Mouse (Mus musculus): Measurements from ENCODE around the gene Crim1. TPM values are rescaled to one million over a fixed set of nuclear protein-coding genes. Genes with fewer than 3 reads are reported as not detected.

Gene Crim1
- polyA plus RNA-seq, 1 experiment from 2014 or later: 7.3 TPM

DNA sequence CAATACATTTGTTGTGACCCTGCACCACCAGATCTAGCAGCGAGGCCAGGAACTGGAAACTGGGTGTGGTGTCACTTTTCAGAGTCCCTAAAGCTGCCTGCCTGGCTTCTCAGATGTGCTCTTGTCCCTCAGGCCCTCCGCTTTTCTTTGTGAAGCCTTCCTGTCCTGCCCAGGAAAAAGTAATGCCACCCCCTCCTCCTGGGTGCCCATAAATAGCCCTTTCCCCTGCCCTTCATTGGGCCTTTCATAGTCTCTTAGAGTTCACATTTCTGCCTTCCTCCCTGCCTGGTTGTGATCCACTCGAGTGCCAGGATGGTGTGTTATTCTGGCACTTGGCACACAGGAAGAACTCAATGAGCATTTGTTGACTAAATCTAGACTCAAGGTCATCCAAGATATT, 16.5 kb downstream of the Crim1 start:
- Histone ChIP-seq H3K27ac (replicated peaks) (no peak overlapping the region), H3K4me2 (replicated peaks) (no peak overlapping the region), H3K9ac (replicated peaks) (no peak overlapping the region), H3K27me3 (no peaks in the 10 kb centered on the region), H3K9me3 (no peaks in the 10 kb centered on the region), H3K4me3 (no peak overlapping the region), H3K36me3 (no peaks in the 10 kb centered on the region), H3K4me1 (peaks cover 10% of the 10 kb centered on the region; the same call in 1 of the 2 replicates)
- no peak for ATAC-seq (replicated peaks)
- WGBS: 76% methylated on average over 3 of the region's 3 CpGs

GRCm38 (mm10) chr17:78217406-78217805, 17.4 kb downstream of the Crim1 start:
- H3K4me1 ChIP-seq: peaks cover 10% of the 10 kb centered on the region; the same call in 1 of the 2 replicates
- no peak overlapping the region for H3K4me2 ChIP-seq (replicated peaks)
- H3K27me3 ChIP-seq: no peaks in the 10 kb centered on the region
- H3K9me3 ChIP-seq: no peaks in the 10 kb centered on the region
- H3K4me3 ChIP-seq: no peak overlapping the region
- no peak for ATAC-seq (replicated peaks)
- H3K9ac ChIP-seq (replicated peaks): no peak overlapping the region
- no peak overlapping the region for H3K27ac ChIP-seq (replicated peaks)
- 67% methylated on average over 6 of the region's 6 CpGs for WGBS
- H3K36me3 ChIP-seq: no peaks in the 10 kb centered on the region

GRCm38 (mm10) chr17:78218506-78219232, 18.6 kb downstream of the Crim1 start:
- H3K4me2 ChIP-seq (replicated peaks): no peak overlapping the region
- no peak overlapping the region for H3K9ac ChIP-seq (replicated peaks)
- H3K4me3 ChIP-seq: no peak overlapping the region
- H3K27me3 ChIP-seq: no peaks in the 10 kb centered on the region
- no peak overlapping the region for H3K27ac ChIP-seq (replicated peaks)
- H3K4me1 ChIP-seq: 0 out of 2 replicates have a peak, but pooled peaks cover 3% of the 10 kb centered on the region
- WGBS: 96% methylated on average over 10 of the region's 10 CpGs
- no peak for ATAC-seq (replicated peaks)
- no peaks in the 10 kb centered on the region for H3K36me3 ChIP-seq
- no peaks in the 10 kb centered on the region for H3K9me3 ChIP-seq

GRCm38 (mm10) chr17:78221007-78221642, 21.1 kb downstream of the Crim1 start:
- H3K9ac ChIP-seq (replicated peaks): no peak overlapping the region
- ATAC-seq (replicated peaks): no peak; the same call in 1 of the 2 replicates
- no peaks in the 10 kb centered on the region for H3K27me3 ChIP-seq
- no peaks in the 10 kb centered on the region for H3K36me3 ChIP-seq
- WGBS: 73% methylated on average over 8 of the region's 8 CpGs
- H3K4me1 ChIP-seq: peaks cover 9% of the 10 kb centered on the region
- no peaks in the 10 kb centered on the region for H3K9me3 ChIP-seq
- no peak overlapping the region for H3K4me2 ChIP-seq (replicated peaks)
- H3K4me3 ChIP-seq: no peak overlapping the region
- no peak overlapping the region for H3K27ac ChIP-seq (replicated peaks)

DNA sequence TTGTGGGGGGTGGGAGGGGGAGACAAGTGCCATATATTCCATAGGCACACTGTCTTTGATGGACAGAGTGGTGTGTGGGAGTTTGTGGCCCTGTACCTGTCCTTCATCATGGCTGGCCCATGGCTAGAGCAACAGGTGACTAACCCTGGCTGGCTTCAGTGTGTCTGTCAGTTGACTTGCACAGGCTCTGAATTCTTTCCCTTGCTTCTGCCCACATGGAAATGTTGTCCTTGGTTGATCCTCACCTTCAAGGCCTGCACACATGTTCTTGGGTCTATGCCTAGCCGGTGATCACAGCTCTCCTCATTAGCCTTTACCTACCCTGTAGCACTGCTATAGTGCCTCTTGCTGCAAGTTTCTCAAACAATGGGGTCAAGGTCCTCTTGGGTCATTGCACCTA, 21.8 kb downstream of the Crim1 start:
- no peak overlapping the region for H3K27ac ChIP-seq (replicated peaks)
- 85% methylated on average over 1 of the region's 1 CpGs for WGBS
- H3K4me2 ChIP-seq (replicated peaks): no peak overlapping the region
- H3K4me1 ChIP-seq: peaks cover 9% of the 10 kb centered on the region
- no peak overlapping the region for H3K9ac ChIP-seq (replicated peaks)
- no peaks in the 10 kb centered on the region for H3K9me3 ChIP-seq
- H3K27me3 ChIP-seq: no peaks in the 10 kb centered on the region
- no peak overlapping the region for H3K4me3 ChIP-seq
- no peaks in the 10 kb centered on the region for H3K36me3 ChIP-seq
- ATAC-seq (replicated peaks): no peak

GRCm38 (mm10) chr17:78223988-78224387, 23.9 kb downstream of the Crim1 start:
- ATAC-seq (replicated peaks): peak; percentile 41
- no peak overlapping the region for H3K9ac ChIP-seq (replicated peaks)
- H3K4me1 ChIP-seq: peaks cover 9% of the 10 kb centered on the region
- H3K4me2 ChIP-seq (replicated peaks): peak overlapping the region; percentile 17; the same call in 1 of the 2 replicates
- no peaks in the 10 kb centered on the region for H3K9me3 ChIP-seq
- H3K36me3 ChIP-seq: no peaks in the 10 kb centered on the region
- 30% methylated on average over 10 of the region's 10 CpGs for WGBS
- no peak overlapping the region for H3K4me3 ChIP-seq
- no peaks in the 10 kb centered on the region for H3K27me3 ChIP-seq
- 0 out of 2 replicates have a peak overlapping the region, but pooled peaks have one; percentile 19 for H3K27ac ChIP-seq (replicated peaks)

GRCm38 (mm10) chr17:78225547-78225946, 25.5 kb downstream of the Crim1 start:
- no peaks in the 10 kb centered on the region for H3K27me3 ChIP-seq
- peaks cover 9% of the 10 kb centered on the region for H3K4me1 ChIP-seq
- no peaks in the 10 kb centered on the region for H3K9me3 ChIP-seq
- 83% methylated on average over 5 of the region's 5 CpGs for WGBS
- H3K27ac ChIP-seq (replicated peaks): no peak overlapping the region
- no peak overlapping the region for H3K4me3 ChIP-seq
- no peak for ATAC-seq (replicated peaks)
- no peak overlapping the region for H3K4me2 ChIP-seq (replicated peaks)
- no peaks in the 10 kb centered on the region for H3K36me3 ChIP-seq
- no peak overlapping the region for H3K9ac ChIP-seq (replicated peaks)

- Histone ChIP-seq H3K27ac (replicated peaks) (no peak overlapping the region), H3K4me2 (replicated peaks) (no peak overlapping the region), H3K4me3 (no peak overlapping the region), H3K36me3 (no peaks in the 10 kb centered on the region), H3K9ac (replicated peaks) (no peak overlapping the region), H3K27me3 (no peaks in the 10 kb centered on the region), H3K9me3 (no peaks in the 10 kb centered on the region), H3K4me1 (peaks cover 9% of the 10 kb centered on the region)
- 0 out of 2 replicates have a peak, but pooled peaks have one; percentile 39 for ATAC-seq (replicated peaks)
- WGBS: 64% methylated on average over 3 of the region's 3 CpGs
These were observed 27.2 kb downstream of the Crim1 start for GRCm38 (mm10) chr17:78227211-78227610.

- Histone ChIP-seq H3K36me3 (no peaks in the 10 kb centered on the region), H3K27ac (replicated peaks) (no peak overlapping the region), H3K9ac (replicated peaks) (no peak overlapping the region), H3K4me2 (replicated peaks) (no peak overlapping the region), H3K4me1 (0 out of 2 replicates have a peak, but pooled peaks cover 7% of the 10 kb centered on the region), H3K27me3 (no peaks in the 10 kb centered on the region), H3K9me3 (no peaks in the 10 kb centered on the region), H3K4me3 (no peak overlapping the region)
- no peak for ATAC-seq (replicated peaks)
- 95% methylated on average over 5 of the region's 5 CpGs for WGBS
These were observed 31.5 kb downstream of the Crim1 start for GRCm38 (mm10) chr17:78231567-78231966.

DNA sequence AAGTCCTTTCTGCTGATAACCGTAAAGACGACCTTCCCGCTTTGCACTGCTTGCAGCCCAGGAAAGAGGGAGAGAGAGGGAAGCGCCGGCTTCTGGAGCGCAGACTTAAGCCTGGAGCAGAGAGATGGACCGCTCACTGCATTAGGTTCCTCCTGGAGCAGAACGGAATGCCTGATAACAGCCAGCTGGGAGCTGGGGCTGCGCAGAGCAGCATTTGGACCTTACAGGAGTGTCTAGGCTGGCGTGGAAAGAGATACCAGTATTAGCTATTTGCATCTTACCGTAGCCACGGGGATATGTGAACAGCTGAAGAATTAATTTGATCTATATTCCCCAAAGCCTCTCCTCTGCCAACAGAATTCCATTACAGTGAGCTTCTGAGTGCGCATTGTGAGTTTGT, 32.7 kb downstream of the Crim1 start:
- Histone ChIP-seq H3K27ac (replicated peaks) (no peak overlapping the region), H3K4me2 (replicated peaks) (no peak overlapping the region), H3K9ac (replicated peaks) (no peak overlapping the region), H3K36me3 (no peaks in the 10 kb centered on the region), H3K27me3 (no peaks in the 10 kb centered on the region), H3K4me1 (peaks cover 10% of the 10 kb centered on the region; the same call in 1 of the 2 replicates), H3K9me3 (no peaks in the 10 kb centered on the region), H3K4me3 (no peak overlapping the region)
- 79% methylated on average over 13 of the region's 13 CpGs for WGBS
- 0 out of 2 replicates have a peak, but pooled peaks have one; percentile 33 for ATAC-seq (replicated peaks)

- ATAC-seq (replicated peaks): no peak
- WGBS: 72% methylated on average over 6 of the region's 6 CpGs
These were observed 33.8 kb downstream of the Crim1 start for GRCm38 (mm10) chr17:78233873-78234272.

GRCm38 (mm10) chr17:78236126-78236525, 36.1 kb downstream of the Crim1 start:
- no peak overlapping the region for H3K9ac ChIP-seq (replicated peaks)
- H3K27me3 ChIP-seq: no peaks in the 10 kb centered on the region
- no peak overlapping the region for H3K4me3 ChIP-seq
- H3K9me3 ChIP-seq: no peaks in the 10 kb centered on the region
- no peak overlapping the region for H3K27ac ChIP-seq (replicated peaks)
- H3K4me1 ChIP-seq: peaks cover 12% of the 10 kb centered on the region; the same call in 1 of the 2 replicates
- no peak overlapping the region for H3K4me2 ChIP-seq (replicated peaks)
- 94% methylated on average over 12 of the region's 12 CpGs for WGBS
- H3K36me3 ChIP-seq: no peaks in the 10 kb centered on the region
- no peak for ATAC-seq (replicated peaks)

More at GRCm38 (mm10) chr17:78233873-78234272, 33.8 kb downstream of the Crim1 start:
- Histone ChIP-seq H3K27ac (replicated peaks) (no peak overlapping the region), H3K36me3 (no peaks in the 10 kb centered on the region), H3K4me3 (no peak overlapping the region), H3K4me1 (peaks cover 12% of the 10 kb centered on the region; the same call in 1 of the 2 replicates), H3K9me3 (no peaks in the 10 kb centered on the region), H3K9ac (replicated peaks) (no peak overlapping the region), H3K27me3 (no peaks in the 10 kb centered on the region), H3K4me2 (replicated peaks) (no peak overlapping the region)
